Mouse (Mus musculus) heart, embryonic 14.5 days (tissue): ENCODE results near the gene Rpl38. TPM values are rescaled to one million over a fixed set of nuclear protein-coding genes. Genes with fewer than 3 reads are reported as not detected.

Source experiments
- ATAC-seq: fragments of 200-750 bp; cut with Nextera tagmentation; 2 replicates; pipeline ENCODE4 v1.8.0; 2017; ENCODE audit warnings: low read depth, moderate TSS enrichment; ENCODE audit not compliant: insufficient number of reproducible peaks, insufficient read depth, low FRiP score
- H3K27ac ChIP-seq, 2 experiments: fragments of 200-500 bp in 1 of 2; fragments of 300-500 bp in 1 of 2; sonication (generic) in 1 of 2; replicated peaks in 1 of 2; 2 replicates each; pipeline ENCODE4 v1.5.1; 2012 to 2014; ENCODE audit warnings: low read depth in 2 of 2, low read length in 2 of 2, control low read depth in 1 of 2, mild to moderate bottlenecking in 1 of 2, mixed read lengths in 1 of 2; ENCODE audit not compliant: control insufficient read depth in 1 of 2, insufficient read depth in 1 of 2
- H3K27me3 ChIP-seq: fragments of 300-500 bp; sonication (generic); 2 replicates; pipeline ENCODE4 v1.6.1; 2014; ENCODE audit warnings: mild to moderate bottlenecking, low read length, control low read depth; ENCODE audit not compliant: control insufficient read depth, insufficient read depth
- H3K36me3 ChIP-seq: fragments of 300-500 bp; sonication (generic); 2 replicates; pipeline ENCODE4 v1.6.1; 2014; ENCODE audit warnings: mild to moderate bottlenecking, control low read depth, low read length, mixed read lengths; ENCODE audit not compliant: control insufficient read depth, insufficient read depth
- H3K4me1 ChIP-seq, 2 experiments: fragments of 200-500 bp in 1 of 2; fragments of 300-500 bp in 1 of 2; sonication (generic) in 1 of 2; 2 replicates each; pipeline ENCODE4 v1.6.1; 2012 to 2014; ENCODE audit warnings: low read length in 2 of 2, control low read depth in 1 of 2, mixed read lengths in 1 of 2; ENCODE audit not compliant: control insufficient read depth in 2 of 2, insufficient read depth in 2 of 2
- H3K4me2 ChIP-seq: fragments of 300-500 bp; sonication (generic); 2 replicates; pipeline ENCODE4 v1.6.1; 2014; ENCODE audit warnings: mild to moderate bottlenecking, low read length
- H3K4me3 ChIP-seq, 2 experiments: fragments of 200-500 bp in 1 of 2; fragments of 300-500 bp in 1 of 2; sonication (generic) in 1 of 2; 2 replicates each; pipeline ENCODE4 v1.5.1; 2012 to 2014; ENCODE audit warnings: low read length in 2 of 2, mild to moderate bottlenecking in 2 of 2, control low read depth in 1 of 2, low read depth in 1 of 2, moderate library complexity in 1 of 2; ENCODE audit not compliant: control insufficient read depth in 1 of 2, insufficient read depth in 1 of 2
- H3K9ac ChIP-seq: fragments of 300-500 bp; sonication (generic); 2 replicates; pipeline ENCODE4 v1.6.1; 2014; ENCODE audit warnings: mild to moderate bottlenecking, low read length
- H3K9me3 ChIP-seq: fragments of 300-500 bp; sonication (generic); 2 replicates; pipeline ENCODE4 v1.6.1; 2016; ENCODE audit warnings: low read length, control low read depth; ENCODE audit not compliant: control insufficient read depth
- WGBS: fragments of 180-500 bp; shearing (Covaris S2); extraction: QIAGEN DNeasy Blood & Tissue Kit; methylation state at CpG from one replicate; pipeline ENCODE4 v1.1.7; 2014; 5-methylcytosine and 5-hydroxymethylcytosine counted together
- polyA plus RNA-seq: library from polyadenylated mRNA; unstranded; fragments of >200 nt; fragmentation: Nextera tagmentation; extraction: Ambion mirVana; gene quantifications from 2 replicates; pipeline ENCODE4 v1.2.1, GENCODE M21; 2014

Rpl38 gene
- polyA plus RNA-seq, 1 experiment from 2014 or later, result 745 TPM

- H3K4me2 ChIP-seq, result no peak overlapping the region
- no peak for ATAC-seq
- H3K4me1 ChIP-seq, result peaks cover 11 to 14% of the 10 kb centered on the region in 2 experiments
- H3K4me3 ChIP-seq, result no peak overlapping the region
- H3K9ac ChIP-seq, result no peak overlapping the region
- no peaks in the 10 kb centered on the region for H3K9me3 ChIP-seq
- 89% methylated on average over 16 of the region's 16 CpGs for WGBS
- no peaks in the 10 kb centered on the region for H3K36me3 ChIP-seq
- H3K27ac ChIP-seq, result no peak overlapping the region
- H3K27me3 ChIP-seq, result no peaks in the 10 kb centered on the region
These were observed 18.1 kb downstream of the Rpl38 start for GRCm38 (mm10) chr11:114686221-114686959.

DNA sequence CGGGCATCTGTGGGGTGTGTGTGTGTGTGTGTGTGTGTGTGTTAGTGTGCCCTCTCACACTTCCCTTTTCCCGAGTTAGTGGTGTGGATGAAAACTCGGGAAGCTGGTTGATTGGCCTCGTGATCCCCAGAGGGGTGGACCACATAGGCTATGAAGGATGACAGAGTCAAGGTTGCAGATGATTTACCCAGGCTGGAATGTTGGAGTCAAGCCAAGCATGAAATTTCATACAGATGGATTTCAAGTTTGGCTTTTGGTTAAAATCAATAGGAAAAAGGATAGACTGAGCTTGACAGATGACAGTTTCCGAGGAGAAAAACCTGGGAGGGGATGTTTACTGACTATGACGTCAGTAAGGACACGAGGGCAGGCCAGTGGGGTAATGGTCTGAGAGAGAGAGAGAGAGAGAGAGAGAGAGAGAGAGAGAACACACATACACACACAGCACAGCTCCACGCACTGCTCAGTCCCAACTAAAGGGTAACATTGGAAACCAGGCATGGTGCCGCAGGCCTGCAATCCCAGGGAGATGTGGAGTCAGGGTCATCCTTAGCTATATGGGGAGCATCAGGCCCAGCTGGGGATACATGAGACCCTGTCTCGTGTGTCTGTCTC, 19.4 kb downstream of the Rpl38 start:
- ATAC-seq, result no peak
- Histone ChIP-seq H3K9me3 (no peaks in the 10 kb centered on the region), H3K4me1 (peaks cover 11 to 14% of the 10 kb centered on the region in 2 experiments), H3K9ac (no peak overlapping the region), H3K27ac (no peak overlapping the region), H3K4me3 (no peak overlapping the region), H3K36me3 (no peaks in the 10 kb centered on the region), H3K27me3 (no peaks in the 10 kb centered on the region), H3K4me2 (no peak overlapping the region)
- 55% methylated on average over 10 of the region's 10 CpGs for WGBS

- no peak for ATAC-seq
- no peak overlapping the region for H3K4me2 ChIP-seq
- no peaks in the 10 kb centered on the region for H3K36me3 ChIP-seq
- 80% methylated on average over 3 of the region's 3 CpGs for WGBS
- no peak overlapping the region for H3K27ac ChIP-seq
- H3K27me3 ChIP-seq, result no peaks in the 10 kb centered on the region
- H3K9me3 ChIP-seq, result no peaks in the 10 kb centered on the region
- H3K4me3 ChIP-seq, result no peak overlapping the region
- peaks cover 11 to 14% of the 10 kb centered on the region in 2 experiments for H3K4me1 ChIP-seq
- no peak overlapping the region for H3K9ac ChIP-seq
These were observed 20.4 kb downstream of the Rpl38 start for GRCm38 (mm10) chr11:114688729-114689128.

DNA sequence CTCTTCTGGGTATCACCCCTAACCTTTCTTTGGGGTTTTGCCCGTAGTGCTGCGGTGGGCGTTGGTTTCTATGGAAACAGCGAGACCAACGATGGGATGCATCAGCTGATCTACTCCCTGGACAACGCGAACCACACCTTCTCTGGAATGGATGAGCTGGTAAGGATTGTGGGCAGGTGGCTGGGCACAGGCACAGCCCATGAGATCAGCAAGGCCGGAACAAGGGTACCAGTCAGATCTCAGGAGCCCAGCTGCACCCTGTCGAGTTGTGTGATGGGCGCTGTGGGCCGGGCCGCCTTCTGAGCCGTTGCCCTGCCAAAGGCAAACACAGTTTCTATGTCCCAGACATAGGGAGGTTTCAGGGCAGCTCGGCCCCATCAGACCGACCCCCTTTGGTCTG, 21.9 kb downstream of the Rpl38 start:
- 91% methylated on average over 15 of the region's 15 CpGs for WGBS
- H3K9ac ChIP-seq, result no peak overlapping the region
- ATAC-seq, result no peak
- H3K27ac ChIP-seq, result no peak overlapping the region
- no peaks in the 10 kb centered on the region for H3K27me3 ChIP-seq
- H3K9me3 ChIP-seq, result no peaks in the 10 kb centered on the region
- no peak overlapping the region for H3K4me3 ChIP-seq
- no peak overlapping the region for H3K4me2 ChIP-seq
- no peaks in the 10 kb centered on the region for H3K36me3 ChIP-seq
- H3K4me1 ChIP-seq, result peaks cover 0 to 3% of the 10 kb centered on the region in 2 experiments; a peak in 2 of 4 replicates

GRCm38 (mm10) chr11:114691454-114692182, 23.3 kb downstream of the Rpl38 start:
- no peaks in the 10 kb centered on the region for H3K4me1 ChIP-seq
- H3K9ac ChIP-seq, result no peak overlapping the region
- no peaks in the 10 kb centered on the region for H3K9me3 ChIP-seq
- no peaks in the 10 kb centered on the region for H3K36me3 ChIP-seq
- no peak overlapping the region for H3K4me2 ChIP-seq
- H3K27me3 ChIP-seq, result no peaks in the 10 kb centered on the region
- ATAC-seq, result no peak
- no peak overlapping the region for H3K4me3 ChIP-seq
- no peak overlapping the region for H3K27ac ChIP-seq
- WGBS, result 38% methylated on average over 6 of the region's 6 CpGs

- no peak overlapping the region for H3K4me2 ChIP-seq
- H3K27ac ChIP-seq, result no peak overlapping the region
- no peaks in the 10 kb centered on the region for H3K9me3 ChIP-seq
- H3K36me3 ChIP-seq, result no peaks in the 10 kb centered on the region
- H3K4me1 ChIP-seq, result no peaks in the 10 kb centered on the region
- no peak for ATAC-seq
- WGBS, result 58% methylated on average over 7 of the region's 7 CpGs
- no peak overlapping the region for H3K4me3 ChIP-seq
- no peaks in the 10 kb centered on the region for H3K27me3 ChIP-seq
- H3K9ac ChIP-seq, result no peak overlapping the region
These were observed 24.3 kb downstream of the Rpl38 start for GRCm38 (mm10) chr11:114692601-114693000.

DNA sequence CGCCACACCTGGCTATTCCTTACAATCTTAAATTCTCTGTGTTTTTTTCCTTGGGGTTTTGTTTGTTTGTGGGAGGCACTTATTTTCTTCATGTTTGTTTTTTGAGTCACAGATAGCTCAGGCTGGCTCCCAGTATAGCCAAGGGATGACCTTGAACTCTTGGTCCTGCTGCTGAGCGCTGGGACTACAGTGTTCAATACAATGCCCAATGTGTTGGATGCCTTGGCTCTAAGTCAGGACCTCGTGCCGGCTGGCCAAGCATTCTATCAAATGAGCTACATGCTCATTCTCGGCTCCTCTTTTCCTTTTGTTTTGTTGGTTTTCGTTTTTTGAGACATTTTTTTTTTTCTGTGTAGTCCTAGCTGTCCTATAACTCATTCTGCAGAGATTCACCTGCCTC, 25.1 kb downstream of the Rpl38 start:
- Histone ChIP-seq H3K4me2 (no peak overlapping the region), H3K4me3 (no peak overlapping the region), H3K4me1 (no peaks in the 10 kb centered on the region), H3K27ac (no peak overlapping the region), H3K27me3 (no peaks in the 10 kb centered on the region), H3K9ac (no peak overlapping the region), H3K9me3 (no peaks in the 10 kb centered on the region), H3K36me3 (no peaks in the 10 kb centered on the region)
- WGBS, result 78% methylated on average over 6 of the region's 6 CpGs
- ATAC-seq, result no peak
